Mouse (Mus musculus): ENCODE measurements around the gene Fam221b. TPM values are rescaled to one million over a fixed set of nuclear protein-coding genes. Genes with fewer than 3 reads are reported as not detected.

The Fam221b gene
- polyA plus RNA-seq, 1 experiment, result 0.01 TPM

- TF ChIP-seq GATA1 (IDR thresholded peaks at IDR 0.05; ENCODE audit: low read length), result no peak
Observed at GRCm38 (mm10) chr4:43634621-43635374, 34.1 kb downstream of the Fam221b start.

GRCm38 (mm10) chr4:43633736-43634135 is 35.2 kb downstream of the Fam221b start:
- no peak for TF ChIP-seq GATA1 (IDR thresholded peaks at IDR 0.05; ENCODE audit: low read length)

- TF ChIP-seq GATA1 (IDR thresholded peaks at IDR 0.05; ENCODE audit: low read length), result no peak
Observed at GRCm38 (mm10) chr4:43633296-43633695, 35.6 kb downstream of the Fam221b start.

GRCm38 (mm10) chr4:43631956-43632920 is 36.7 kb downstream of the Fam221b start:
- no peak for TF ChIP-seq GATA1 (IDR thresholded peaks at IDR 0.05; ENCODE audit: low read length)

- TF ChIP-seq GATA1 (IDR thresholded peaks at IDR 0.05; ENCODE audit: low read length), result no peak
Observed at GRCm38 (mm10) chr4:43631046-43631955, 37.6 kb downstream of the Fam221b start, which contains the start of gene Npr2. TSS of gene Npr2 (plus strand) at chr4:43631935.

GRCm38 (mm10) chr4:43630671-43631045 is 38.3 kb downstream of the Fam221b start:
- TF ChIP-seq GATA1 (IDR thresholded peaks at IDR 0.05; ENCODE audit: low read length), result no peak

GRCm38 (mm10) chr4:43630030-43630581 is 38.8 kb downstream of the Fam221b start:
- TF ChIP-seq GATA1 (IDR thresholded peaks at IDR 0.05; ENCODE audit: low read length), result no peak

- TF ChIP-seq GATA1 (IDR thresholded peaks at IDR 0.05; ENCODE audit: low read length), result no peak
Observed at GRCm38 (mm10) chr4:43629106-43629817, 39.7 kb downstream of the Fam221b start.

GRCm38 (mm10) chr4:43620146-43620778 is 48.7 kb downstream of the Fam221b start:
- TF ChIP-seq GATA1 (IDR thresholded peaks at IDR 0.05; ENCODE audit: low read length), result no peak

- TF ChIP-seq GATA1 (IDR thresholded peaks at IDR 0.05; ENCODE audit: low read length), result no peak
Observed at GRCm38 (mm10) chr4:43613060-43613730, 55.8 kb downstream of the Fam221b start.

- TF ChIP-seq GATA1 (IDR thresholded peaks at IDR 0.05; ENCODE audit: low read length), result no peak
Observed at GRCm38 (mm10) chr4:43612534-43612933, 56.4 kb downstream of the Fam221b start.

Other genes with a start within 250 kb of the Fam221b start
- not detected in 2 replicates for gene Fam166b, start 240.0 kb downstream of the Fam221b start, polyA plus RNA-seq (2012)
- 54.2 and 56.9 TPM in 2 replicates for gene Tesk1, start 227.2 kb downstream of the Fam221b start, polyA plus RNA-seq (2012)
- gene Cd72, start 214.5 kb downstream of the Fam221b start, polyA plus RNA-seq (2012), result not detected in 2 replicates
- not detected in 2 replicates for gene Sit1, start 185.4 kb downstream of the Fam221b start, polyA plus RNA-seq (2012)
- 69.1 and 82.1 TPM in 2 replicates for gene Ccdc107, start 176.2 kb downstream of the Fam221b start, polyA plus RNA-seq (2012)
- 14.1 and 17.4 TPM in 2 replicates for gene Arhgef39, start 169.4 kb downstream of the Fam221b start, polyA plus RNA-seq (2012)
- gene Car9, start 162.2 kb downstream of the Fam221b start, polyA plus RNA-seq (2012), result not detected in 2 replicates
- gene Tpm2, start 145.4 kb downstream of the Fam221b start, polyA plus RNA-seq (2012), result not detected in 2 replicates
- gene Creb3, start 106.8 kb downstream of the Fam221b start, polyA plus RNA-seq (2012), result 1.6 and 2.6 TPM in 2 replicates
- gene Tln1, start 106.5 kb downstream of the Fam221b start, polyA plus RNA-seq (2012), result 169 and 178 TPM in 2 replicates
- gene Rgp1, start 90.4 kb downstream of the Fam221b start, polyA plus RNA-seq (2012), result 31.2 and 129 TPM in 2 replicates
- 13.5 and 21.5 TPM in 2 replicates for gene Gba2, start 90.3 kb downstream of the Fam221b start, polyA plus RNA-seq (2012)
- not detected in 2 replicates for gene Msmp, start 84.7 kb downstream of the Fam221b start, polyA plus RNA-seq (2012)
- 0.11 TPM in 2 replicates for gene Npr2, start 37.2 kb downstream of the Fam221b start, polyA plus RNA-seq (2012)
- not detected in 2 replicates for gene Spag8, start 15.6 kb downstream of the Fam221b start, polyA plus RNA-seq (2012)
- gene Hint2, start 12.7 kb downstream of the Fam221b start, polyA plus RNA-seq (2012), result 45.3 and 51.0 TPM in 2 replicates
- 3.2 and 3.4 TPM in 2 replicates for gene Tmem8b, start 174 bp downstream of the Fam221b start, polyA plus RNA-seq (2012)
- not detected in 2 replicates for gene Olfr70, start 31.7 kb upstream of the Fam221b start, polyA plus RNA-seq (2012)
- not detected in 2 replicates for gene Olfr71, start 41.1 kb upstream of the Fam221b start, polyA plus RNA-seq (2012)
- gene Hrct1, start 58.0 kb upstream of the Fam221b start, polyA plus RNA-seq (2012), result not detected in 2 replicates
- gene Spaar, start 60.9 kb upstream of the Fam221b start, polyA plus RNA-seq (2012), result not detected in 2 replicates
- gene Olfr159, start 101.9 kb upstream of the Fam221b start, polyA plus RNA-seq (2012), result not detected in 2 replicates
- not detected in 2 replicates for gene Olfr156, start 154.8 kb upstream of the Fam221b start, polyA plus RNA-seq (2012)
- gene Olfr157, start 171.1 kb upstream of the Fam221b start, polyA plus RNA-seq (2012), result not detected in 2 replicates
- not detected in 2 replicates for gene Olfr155, start 182.4 kb upstream of the Fam221b start, polyA plus RNA-seq (2012)
- gene Reck, start 206.4 kb upstream of the Fam221b start, polyA plus RNA-seq (2012), result not detected in 2 replicates

All from G1E-ER4 (cell line).